Mouse (Mus musculus) adrenal gland, adult (tissue): ENCODE results near the gene Adal.
"Not testable (repeated sequence)": the region's sequence is repeated elsewhere in the genome, so short reads cannot be mapped to it uniquely, and the experiment has no call there.

Experiments
- DNase-seq, 2 experiments: peaks; one replicate each; pipeline ENCODE4 v3.0.0; 2022 to 2023; ENCODE audit warnings: low spot score in 1 of 2; ENCODE audit not compliant: inconsistent age in 2 of 2

The Adal gene

DNA sequence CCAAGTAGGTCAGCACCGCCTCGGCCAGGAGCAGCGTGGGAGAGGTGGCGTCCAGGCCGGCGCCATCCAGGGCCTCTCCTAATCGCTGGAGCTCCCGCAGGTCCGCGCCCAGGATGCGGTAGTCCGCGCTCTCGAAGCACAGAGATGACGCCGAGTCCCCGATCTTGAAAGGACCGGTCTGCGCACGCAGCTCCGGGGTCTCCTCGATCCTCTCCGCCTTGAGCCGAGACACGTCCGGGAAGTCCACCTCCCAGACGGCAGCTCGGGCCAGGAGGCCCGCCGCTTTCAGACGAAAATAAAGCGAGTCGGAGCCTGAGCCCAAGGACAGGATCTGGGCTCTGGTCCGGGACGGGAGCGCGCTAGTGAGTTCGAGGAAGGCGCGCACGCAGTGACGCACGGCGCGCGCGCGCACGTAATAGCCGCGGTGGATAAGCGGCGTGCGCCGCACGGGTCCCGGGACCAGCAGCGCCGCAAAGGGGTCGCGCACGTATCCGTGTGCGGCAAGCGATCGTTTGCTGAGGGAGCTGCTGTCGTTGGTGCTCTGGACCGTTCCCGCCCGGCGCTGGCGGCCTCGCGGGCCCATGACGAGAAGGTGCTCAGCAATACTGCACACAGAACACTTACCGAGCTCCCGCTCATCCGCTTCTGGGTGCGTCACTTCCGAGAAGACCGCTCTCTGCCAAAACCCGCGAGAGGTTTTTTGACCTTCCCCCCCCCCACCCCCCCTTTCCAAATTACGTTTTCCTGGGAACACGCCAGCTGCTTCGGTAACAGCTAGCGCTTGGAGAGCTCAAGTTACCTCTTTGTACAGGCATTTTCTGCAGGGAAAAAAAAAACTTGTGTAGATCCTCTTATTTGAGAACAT lies at the start of gene Adal, which contains the start of gene Lcmt2:
Adal (plus strand) TSS at position 411 of the 865 bp plus-strand sequence.
Lcmt2 (minus strand) TSS at position 636 of the 865 bp plus-strand sequence.
- DNase-seq = peak; percentile 94 to 99

DNA sequence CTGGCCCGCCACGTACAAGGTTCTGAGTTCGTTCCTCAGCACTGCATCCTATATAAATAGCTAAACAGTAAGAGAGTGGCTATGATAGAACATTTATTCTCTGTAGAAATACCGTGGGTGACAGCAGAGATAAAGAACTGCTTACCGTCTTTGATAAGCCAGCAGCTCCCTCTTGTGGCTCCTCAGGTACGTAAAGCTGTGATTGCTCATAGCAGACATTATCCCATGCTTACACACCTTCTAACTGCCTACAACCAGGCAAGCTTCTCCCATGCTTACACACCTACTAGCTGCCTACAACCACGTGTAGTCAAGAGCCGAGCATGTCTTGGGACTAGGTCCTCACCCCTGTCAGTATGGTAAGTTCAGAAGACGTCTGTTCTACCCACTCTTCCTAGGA lies 38.2 kb upstream of the Adal start:
- peak; percentile 54 to 87 for DNase-seq

DNA sequence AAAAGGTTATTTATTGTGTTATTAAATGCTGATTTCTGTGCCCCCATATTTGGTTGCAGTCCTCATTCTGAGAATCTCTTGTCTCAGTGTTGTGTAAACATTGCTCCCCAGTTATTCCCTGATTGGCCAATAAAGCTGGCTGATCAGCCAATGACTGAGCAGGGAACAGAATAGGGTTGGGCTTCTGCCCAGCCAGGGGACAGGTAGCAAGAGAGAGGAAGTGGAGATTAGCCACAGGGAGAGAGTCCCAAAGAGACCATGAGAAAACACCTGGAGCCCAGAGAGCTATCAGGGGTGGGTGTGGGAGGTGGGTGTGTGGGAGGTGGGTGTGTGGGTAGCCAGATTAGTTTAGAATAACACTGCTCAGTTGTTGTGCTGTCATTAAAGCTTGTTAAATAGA lies 34.3 kb upstream of the Adal start:
- DNase-seq = no peak

DNA sequence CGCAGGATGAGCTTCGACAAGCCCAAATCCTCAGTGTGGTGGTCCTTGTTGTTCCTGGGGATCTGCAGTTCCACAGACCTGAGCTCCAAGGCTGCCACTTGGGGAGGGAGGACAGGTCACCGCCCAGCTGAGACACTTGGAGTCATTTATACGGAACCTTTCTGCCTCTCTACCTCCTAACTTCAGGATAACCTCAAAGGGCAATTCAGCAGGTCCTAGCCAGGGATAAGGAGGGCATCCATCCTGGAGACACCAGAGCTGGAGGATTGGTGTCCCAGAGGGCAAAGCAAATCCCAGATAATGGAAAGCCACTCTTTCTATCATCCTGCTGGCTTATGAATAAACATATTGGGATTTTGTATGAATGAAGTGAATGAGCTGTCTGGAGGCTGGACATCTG lies 30.5 kb upstream of the Adal start, which contains the start of gene Tgm7:
Tgm7 (minus strand) TSS at position 101 of the 400 bp plus-strand sequence.
- DNase-seq = no peak

DNA sequence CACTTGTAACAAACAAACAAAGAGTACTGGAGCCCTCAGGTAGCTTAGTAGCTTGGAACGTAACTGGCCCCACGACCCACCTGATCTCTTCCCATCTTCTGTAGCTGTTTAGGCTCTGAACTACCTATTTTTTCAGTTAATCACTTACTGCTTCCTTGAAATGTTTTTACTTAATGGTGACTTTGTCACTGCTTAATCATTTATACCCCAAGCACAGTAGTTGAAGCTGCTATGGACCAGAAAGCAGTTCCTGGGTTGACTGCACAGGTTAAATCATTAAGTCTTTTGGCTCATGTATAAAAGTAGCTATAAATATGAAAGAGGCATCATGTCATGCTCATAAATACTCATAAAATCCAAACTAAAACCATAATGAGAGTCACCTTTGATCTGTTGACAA lies 24.8 kb upstream of the Adal start:
- no peak for DNase-seq

DNA sequence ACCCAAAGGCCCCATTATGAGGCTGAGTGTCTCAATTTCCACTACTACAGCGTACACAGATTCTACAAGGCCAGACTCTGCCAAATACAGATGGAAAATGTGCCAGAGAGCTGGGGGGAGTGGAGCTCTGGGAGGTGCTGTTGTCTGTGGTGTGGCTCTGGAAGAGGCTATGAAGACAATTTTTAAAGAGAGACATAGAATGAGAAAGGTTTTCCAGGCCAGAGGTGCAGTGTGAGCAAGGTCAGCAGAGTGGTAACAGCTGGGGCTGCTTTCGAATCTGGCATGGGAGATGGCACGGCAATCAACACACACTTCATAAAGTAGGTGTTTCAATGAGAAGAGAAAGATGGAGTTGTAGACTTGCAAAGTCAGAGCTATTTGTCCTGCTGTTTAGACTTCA lies 21.0 kb upstream of the Adal start:
- DNase-seq = no peak

DNA sequence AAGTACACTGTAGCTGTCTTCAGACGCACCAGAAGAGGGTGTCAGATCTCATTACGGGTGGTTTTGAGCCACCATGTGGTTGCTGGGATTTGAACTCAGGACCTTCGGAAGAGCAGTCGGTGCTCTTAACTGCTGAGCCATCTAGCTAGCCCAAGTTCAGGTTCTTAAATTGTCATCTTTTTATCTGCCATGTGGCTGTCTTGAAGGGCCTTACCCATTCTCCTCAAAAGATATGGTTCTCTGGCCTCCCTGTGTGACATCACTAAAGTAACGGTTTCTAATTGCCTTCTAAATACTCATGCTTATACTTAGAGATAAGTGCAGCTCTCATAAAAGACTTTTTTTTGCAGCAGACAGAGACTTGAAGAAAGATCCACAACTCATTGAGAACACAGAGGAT lies 13.9 kb upstream of the Adal start:
- not testable (repeated sequence) for DNase-seq

DNA sequence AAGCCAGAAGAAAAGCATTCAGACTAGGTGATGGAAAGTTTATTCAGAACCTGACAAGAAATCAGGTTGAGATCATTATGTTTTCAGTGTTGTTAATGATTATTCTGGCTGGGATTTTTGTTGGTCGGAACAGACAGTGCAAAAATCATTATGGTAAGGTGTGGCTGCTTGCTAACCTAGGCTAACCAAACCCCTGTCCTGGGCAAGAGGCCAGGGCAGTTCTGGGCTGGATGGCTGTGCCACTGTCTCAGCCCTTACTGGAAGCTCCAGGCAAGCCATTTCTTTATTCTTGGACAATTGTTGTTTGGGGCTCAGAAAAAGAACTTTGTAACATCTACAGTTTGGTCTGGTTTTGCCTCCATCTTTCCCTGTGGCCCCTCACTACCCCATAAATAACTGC lies 12.7 kb upstream of the Adal start:
- no peak for DNase-seq

DNA sequence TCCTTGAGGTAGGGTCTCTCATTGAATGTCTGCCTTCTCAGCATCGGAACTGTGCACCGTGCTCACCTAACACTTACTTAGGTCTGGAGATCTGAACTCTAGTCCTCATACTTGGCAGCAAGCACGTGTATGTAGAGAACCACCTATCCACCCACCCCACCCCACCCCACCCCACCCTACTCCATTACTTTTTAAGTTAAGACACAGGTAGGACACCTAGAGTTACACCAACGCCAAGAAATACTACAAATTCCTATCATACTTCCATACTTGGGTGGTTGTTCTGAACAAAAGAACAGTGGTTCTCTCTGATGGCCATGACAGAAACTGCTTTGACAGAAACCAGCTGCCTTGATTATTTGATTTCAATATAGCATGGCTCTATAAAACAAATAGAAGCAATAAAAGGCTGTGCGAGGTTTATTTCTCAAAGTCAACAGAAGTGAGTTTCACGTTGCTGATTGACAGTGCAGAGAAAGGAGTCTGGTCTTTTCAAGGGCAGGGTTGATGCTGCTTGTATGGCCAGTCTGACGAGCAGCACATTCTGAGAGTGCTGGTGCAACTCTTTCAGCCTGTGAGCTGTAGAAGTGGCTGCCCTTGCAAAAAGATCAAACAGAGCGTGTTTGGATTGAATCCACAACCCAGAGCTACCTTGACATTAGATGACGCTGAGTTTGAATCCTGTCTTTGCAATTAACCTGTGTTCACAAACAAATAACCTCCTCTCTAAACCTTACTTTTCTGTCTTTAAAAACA lies 11.2 kb upstream of the Adal start:
- peak; percentile 24 to 81 for DNase-seq

DNA sequence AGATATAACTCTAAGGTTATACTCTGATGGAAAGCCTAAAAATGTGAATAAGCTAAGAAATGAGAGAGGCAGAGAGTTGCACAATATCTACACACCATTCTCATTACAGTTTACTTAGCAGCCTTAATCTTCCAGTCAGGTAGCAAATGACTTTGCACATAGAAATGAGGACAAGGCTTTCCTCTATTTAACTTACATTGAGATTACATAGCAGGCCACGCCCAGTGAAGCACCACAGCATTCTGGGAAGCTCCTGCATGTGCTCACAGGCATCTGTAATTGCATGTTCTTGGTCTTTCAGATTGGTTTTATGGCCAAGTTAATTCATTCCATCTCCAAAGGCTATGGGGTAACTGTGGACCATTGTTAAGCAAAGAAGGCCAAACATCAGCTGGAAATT lies 7.4 kb upstream of the Adal start:
- no peak for DNase-seq

DNA sequence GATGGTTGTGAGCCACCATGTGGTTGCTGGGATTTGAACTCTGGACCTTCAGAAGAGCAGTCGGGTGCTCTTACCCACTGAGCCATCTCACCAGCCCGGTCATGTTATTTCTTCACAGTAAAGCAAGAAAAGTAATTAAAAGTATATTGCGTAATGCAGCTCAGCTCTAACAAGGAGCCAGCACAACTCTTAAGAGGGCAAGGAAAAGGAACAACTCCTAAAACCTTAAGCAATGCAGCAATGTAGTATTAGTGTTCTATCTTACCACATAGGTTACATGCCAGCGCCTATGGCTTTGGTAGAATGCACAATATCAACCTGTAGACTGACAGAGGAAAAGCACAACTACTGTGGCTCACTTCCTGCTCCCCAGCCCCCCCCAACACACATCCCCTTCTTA lies 2.9 kb upstream of the Adal start:
- no peak for DNase-seq

DNA sequence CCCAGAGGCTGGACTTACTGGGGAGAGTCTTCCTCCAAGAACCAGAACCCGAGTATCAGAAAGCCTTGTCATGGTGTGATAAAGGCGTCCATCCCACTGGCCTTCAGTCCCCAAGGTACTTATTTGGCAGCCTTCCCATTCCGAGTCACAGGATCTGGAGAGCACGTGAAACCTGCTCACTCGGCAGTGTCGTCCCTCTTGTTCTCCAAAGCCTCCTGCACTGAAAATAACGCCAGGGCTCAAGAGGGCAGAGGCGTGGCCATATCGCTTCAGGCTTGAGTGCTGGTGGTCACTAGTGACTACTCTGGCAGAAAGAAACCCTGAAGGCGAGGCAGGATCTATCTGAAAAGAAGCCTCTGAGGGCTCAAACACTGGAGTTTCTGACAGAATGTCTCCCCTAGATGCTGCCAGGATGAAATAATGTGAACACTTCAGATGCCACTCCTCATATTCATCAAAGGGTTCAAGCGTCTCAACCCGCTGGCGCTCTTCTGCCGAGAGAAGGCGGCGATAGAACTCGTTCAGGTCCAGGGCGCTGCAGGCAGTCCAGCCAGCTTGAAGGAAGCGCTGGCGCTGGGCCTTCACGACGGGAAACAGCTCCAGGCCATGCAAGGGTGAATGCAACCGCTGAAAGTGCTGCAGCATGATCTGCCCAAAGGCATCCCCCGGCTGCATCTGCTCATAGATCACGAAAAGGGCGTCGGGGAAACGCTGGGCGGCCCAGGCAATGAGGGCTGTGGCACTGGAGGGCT lies 786 bp upstream of the Adal start:
- peak; percentile 46 to 81 for DNase-seq

DNA sequence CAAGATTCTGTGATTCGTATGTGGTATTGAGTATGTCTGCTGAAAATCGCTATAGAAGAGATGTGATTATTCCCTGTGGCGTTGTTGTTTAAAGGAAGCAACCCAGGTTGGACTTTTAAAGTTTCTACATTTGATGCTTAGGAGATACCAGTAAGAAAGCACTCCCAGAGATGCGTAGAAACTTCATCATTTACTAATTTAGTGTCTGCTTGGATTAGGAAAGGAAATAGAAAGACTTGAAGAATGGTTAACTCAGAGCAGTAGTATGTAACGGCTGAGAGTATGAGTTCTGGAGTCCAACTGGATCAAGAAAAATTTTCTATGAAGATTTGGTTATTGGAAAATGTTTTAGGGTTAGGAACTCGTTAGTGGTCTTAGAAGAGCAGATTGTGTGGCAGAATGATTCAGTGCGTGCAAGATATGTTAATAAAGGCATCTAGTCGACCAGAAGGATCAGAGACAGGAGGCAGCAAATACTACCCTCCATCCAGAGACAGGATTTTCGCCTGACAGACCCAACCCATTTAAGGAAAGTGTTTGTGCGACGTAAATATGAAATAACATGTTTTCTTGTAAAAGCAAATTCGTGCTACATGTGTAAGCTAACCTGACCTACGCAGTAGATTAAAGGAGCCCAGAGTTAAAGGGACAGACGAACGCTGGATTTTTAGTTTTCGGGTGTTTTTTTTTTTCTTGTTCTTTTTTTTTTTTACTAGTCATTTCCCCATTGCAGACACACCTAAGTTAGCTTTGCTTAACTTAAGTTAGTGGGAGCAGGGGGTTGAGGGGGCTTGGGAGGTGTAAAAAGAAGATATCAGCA lies 1.2 kb downstream of the Adal start:
- DNase-seq = peak in 1 of 2 experiments; percentile 44

DNA sequence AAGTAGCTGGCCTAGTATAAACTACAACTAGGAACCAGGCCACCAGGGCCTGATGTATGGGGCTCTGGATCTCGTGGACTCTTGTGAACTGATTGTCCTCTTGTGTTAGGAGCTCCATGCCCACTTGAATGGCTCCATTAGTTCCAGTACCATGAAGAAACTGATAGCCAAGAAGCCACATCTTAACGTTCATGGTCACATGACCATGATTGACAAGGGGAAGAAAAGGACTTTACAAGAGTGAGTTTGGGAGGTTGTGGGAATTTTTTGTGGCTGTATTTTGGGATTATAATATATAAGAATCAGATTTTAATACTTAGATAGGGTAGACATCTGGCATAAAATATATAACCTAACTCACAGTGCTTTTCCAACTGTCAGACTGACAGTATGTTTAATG lies 2.2 kb downstream of the Adal start:
- DNase-seq = no peak

DNA sequence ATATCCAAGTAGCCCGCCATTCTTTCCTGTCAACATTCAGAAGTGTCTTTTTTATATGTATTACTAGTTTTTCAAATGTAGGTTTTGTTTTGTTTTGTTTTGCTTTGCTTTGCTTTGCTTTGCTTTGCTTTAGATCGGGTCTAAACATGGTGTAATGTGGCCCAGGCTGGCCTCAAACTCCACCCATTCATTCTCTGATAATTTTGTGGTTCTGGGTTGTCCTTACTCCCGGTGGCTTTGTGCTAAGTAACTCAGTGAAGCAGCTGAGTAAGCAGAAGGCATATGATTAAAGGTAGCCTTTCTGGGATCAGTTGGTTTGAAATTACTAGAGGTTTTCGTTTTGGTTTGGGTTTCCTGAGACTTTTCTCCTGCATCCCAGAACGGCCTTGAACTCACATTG lies 9.5 kb downstream of the Adal start:
- DNase-seq = no peak

DNA sequence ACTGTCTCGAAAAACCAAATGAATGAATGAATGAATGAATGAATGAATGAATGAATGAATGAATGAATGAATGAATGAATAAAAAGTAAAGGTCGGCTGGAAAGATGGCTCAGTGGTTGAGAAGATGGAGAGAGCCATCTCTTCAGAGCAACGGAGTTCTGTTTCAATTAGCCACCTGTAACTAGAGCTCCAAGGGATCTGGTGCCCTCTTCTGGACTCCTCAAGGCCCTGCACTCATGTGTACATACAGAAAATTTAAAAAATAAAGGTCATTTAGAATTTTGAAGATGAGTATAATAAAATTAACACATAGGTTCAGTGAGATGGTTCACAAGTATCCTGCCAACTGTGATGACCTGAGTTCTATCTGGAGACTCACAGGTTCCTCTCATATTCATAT lies 12.9 kb downstream of the Adal start:
- no peak for DNase-seq

DNA sequence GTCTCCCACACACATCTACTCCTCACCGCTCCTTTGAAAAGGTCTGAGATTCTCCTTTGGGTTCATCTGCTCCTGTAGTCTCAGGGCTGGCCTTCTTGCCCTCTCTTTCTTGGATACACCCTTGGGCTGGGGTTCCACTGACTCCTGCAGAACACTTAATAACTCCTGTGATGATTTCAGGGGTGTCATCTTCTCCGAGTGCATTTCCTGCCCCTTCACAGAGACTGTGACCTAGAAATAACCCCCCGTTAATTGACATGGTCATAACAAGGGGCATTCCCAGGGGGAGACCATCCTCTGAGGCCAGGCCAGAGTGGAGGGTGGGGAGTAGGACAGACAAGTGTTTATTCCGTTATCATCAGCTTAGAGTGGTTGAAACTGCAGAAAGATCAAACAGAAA lies 28.9 kb downstream of the Adal start:
- DNase-seq = peak in 1 of 2 experiments; percentile 43

DNA sequence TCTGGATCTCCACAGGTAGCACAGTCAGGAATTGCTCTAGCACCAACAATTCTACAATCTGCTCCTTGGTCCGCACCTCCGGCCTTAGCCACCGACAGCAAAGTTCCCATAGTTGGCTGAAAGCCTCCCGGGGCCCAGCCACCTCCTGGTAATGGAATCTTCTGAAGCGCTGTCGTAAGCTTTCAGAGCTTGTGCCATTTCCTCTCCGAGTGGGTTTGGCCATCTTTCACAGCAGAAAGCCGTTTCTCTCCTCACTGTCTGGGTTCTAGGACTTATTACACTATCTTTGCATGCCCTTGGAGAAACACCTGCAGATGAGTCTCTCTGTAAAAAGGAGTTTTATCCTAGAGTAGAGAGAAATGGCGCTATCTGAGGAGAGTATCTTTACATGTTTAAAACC lies 29.7 kb downstream of the Adal start:
- peak; percentile 50 to 85 for DNase-seq

DNA sequence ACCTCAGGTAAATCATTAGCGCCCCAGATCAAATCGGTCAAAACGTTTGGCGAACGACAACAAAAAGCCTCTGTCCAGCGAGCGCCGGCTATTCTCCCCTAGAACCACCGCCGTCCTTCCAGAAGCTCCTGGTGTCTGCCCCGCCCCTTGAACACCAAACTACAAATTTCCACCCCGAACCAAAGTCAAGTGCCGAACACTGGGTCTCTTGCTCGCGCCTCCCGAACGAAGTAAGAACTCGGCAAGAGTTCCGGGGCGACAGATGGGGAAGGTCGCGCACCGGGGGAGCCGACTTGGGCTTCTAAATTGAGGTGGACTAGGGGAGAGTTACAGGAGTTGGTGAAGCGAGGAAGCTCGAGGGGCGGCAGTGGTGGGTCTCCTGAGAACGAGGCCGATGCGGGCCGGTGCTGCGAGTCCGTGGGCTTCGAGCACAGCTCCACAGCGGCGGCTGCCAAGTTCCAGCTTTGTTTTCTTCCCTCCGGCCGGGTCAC lies 30.3 kb downstream of the Adal start, which contains the start of gene Tubgcp4:
Tubgcp4 (plus strand) TSS at position 174 of the 491 bp plus-strand sequence.
- DNase-seq = peak; percentile 72 to 91
